Mouse (Mus musculus): ENCODE results near the gene Smco3.

DNA sequence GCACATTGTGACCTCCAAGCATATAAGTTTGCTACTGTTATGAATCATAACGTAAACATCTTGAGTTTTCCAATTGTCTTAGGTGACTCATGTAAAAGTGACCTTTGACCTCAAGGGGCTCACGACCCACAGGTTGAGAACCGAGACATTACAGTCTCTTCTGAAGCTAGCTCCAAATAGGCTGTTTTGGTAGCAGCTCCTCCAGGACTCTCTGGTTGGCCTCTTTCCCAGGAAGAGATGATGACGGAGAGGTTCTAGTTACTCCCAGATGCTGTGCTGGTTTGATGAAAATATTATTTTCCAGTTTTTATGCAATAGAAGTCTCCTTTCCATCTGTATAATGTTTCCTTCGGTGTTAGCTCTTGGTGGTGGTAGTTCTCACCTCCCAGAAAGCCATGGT is 33.7 kb upstream of the Smco3 start:
- TF ChIP-seq POLR2A (IDR thresholded peaks at IDR 0.05; ENCODE audit: extremely low read depth, insufficient read depth, low read length) (no peak), CTCF (IDR thresholded peaks at IDR 0.05; ENCODE audit: extremely low read depth, insufficient read depth, low read length) (no peak)

Data from cortical plate, adult 2 months (tissue).